Mouse (Mus musculus): ENCODE data around the gene Iqcf6.
A peak's percentile ranks its signal among the peaks of the same experiment; 100 is the strongest.

The Iqcf6 gene

DNA sequence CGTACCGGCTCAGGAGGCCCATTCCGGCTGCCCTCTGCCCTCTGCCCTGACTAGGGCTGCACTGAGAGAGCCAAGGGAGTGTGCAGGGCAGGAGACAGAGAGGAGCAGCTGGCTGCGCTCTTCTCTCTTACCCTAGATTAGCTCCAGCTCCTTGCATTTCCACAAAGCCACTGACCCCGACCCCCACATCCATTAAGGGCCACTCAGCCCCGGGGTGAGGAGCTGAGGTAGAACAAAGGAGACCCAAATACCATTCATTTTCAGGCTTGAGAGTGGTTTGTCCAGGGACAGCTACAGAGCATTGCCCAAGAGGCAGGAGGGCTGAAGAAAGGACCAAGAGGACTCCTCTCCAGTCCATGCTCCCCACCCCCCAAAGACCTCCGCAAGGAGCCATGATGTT lies 33.1 kb downstream of the Iqcf6 start:
- DNase-seq, result no peak

DNA sequence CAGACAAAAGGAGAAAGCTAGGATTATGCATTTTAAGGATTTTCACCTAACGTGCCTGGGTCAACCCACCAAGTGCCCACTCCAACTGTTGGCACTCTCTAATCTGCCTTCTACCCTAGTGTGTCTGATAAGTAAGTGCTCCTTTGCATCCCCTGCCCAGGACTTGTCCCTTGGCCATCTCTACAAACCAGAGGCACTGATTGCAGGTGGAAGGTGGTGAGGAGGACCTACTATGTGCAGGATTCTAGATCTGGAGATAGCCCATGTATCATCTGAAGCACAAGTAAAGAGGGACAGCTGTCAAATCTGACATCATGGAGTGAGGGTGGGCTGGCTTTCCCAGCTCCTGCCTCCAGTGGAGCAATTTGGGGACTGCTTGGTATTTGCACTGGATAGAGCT lies 33.6 kb downstream of the Iqcf6 start:
- DNase-seq, result no peak

DNA sequence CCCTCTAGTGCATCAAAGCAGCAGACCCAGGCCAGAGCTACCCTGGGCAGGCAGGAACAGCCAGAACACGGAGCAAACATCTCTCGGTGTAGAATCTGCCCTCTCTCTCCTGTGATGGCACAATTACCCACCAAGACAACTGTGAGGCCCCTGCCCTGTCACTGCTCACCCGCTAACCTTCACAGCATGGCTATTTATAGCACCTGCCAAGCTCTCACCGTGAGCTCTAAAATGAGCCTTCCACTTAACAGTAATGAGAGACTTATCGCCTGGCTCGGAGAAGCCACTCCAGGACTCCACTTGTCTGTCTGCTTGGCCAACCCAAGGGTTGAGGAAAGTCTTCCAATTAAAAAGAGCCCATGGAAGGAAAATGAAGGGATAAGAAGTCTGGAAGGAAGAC lies 36.8 kb downstream of the Iqcf6 start:
- DNase-seq, result no peak

DNA sequence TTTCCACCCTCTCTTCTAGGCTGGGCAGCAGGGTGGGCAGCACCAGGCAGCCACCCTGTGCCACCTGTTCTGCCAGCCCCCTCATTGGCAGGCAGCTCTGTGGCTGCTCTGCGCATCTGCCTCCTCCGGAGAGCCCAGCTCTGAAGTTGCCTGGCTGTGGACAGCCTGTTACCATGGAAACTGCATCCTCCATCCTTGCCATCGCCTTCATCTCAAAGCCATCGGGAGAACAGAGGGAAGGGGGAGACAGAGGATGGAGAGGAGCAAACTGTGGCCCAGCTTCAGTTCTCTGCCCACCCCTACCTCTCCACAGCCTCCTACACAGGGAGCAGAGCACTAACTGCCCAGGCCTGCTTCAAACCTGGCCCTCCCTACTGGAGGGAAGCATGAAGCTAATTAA lies 38.1 kb downstream of the Iqcf6 start:
- no peak for DNase-seq

DNA sequence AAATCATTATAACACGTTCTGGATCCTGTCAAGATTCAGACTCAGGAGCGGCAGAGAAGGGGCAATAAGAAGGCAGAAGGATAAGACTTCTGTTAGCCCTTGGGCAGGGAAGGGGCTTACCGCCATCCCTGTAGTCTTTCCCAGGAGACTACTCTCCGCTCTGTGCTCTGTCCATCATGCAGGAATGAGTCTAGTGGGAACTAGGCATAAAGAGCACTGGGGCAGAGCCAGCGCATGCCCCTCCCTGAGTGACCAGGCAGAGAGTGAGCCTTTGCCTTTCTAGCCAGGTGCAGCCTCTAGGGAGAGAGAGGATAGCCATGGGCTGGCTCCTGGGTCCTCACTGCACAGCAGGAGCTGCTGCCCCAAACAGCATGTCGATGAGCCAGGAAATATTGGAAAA lies 38.5 kb downstream of the Iqcf6 start:
- DNase-seq, result no peak

DNA sequence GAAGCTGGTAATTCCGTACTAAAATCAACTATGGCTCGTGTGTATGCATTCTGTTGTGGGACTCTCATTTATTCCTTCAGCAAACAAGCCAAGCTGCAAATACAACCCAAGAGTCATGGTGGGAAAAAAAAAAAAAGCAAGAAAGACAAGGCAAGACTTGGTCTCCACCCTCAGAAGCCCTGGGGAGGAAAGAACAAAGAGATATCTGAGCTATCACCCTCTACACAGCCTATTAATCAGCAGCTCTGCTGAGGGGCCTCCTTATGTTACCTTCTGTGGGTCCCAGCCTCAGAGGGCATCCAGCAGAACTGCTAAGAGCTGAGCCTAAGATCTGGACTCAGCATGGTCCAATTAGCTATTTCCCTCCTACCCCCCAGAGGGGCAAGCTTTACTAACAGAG lies 47.5 kb downstream of the Iqcf6 start:
- no peak for DNase-seq

DNA sequence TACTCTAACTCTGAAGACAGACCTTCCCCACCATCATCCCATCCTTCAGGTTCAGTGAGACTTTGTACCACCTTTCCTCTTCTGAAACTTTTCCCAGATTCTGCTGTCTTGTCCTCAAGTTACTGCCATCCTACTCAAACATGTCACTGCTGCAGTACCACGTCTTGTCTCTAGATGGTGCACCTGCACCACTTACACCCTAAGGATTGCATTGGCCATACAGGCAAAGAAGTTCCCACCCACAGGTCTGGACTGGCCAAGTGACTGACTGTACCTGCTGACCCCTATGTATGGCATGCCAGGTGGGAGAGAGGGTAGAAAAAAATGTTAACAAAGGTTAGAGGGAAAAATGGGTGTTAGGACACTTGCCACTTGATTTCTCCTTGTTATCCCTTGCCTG lies 49.1 kb downstream of the Iqcf6 start:
- peak; percentile 88 for DNase-seq

DNA sequence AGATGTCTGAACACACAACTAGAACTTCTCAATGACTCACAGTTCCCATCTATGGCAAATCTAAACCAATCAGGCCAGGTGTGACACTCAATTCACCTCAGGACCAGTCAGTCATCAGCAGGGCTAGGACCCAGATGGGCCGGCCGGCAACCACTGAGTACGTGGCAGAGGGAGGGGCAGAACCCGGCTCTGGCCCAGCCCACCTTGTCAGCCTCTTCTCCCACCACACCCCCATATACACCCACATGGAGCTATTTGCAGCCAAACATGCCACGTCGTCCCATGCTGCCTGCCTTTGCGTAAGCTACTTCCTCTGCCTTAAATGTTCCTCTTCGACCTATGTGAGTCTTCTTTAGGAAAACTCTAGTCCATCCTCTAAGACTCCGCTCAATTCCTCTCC lies 49.6 kb downstream of the Iqcf6 start:
- DNase-seq, result no peak

DNA sequence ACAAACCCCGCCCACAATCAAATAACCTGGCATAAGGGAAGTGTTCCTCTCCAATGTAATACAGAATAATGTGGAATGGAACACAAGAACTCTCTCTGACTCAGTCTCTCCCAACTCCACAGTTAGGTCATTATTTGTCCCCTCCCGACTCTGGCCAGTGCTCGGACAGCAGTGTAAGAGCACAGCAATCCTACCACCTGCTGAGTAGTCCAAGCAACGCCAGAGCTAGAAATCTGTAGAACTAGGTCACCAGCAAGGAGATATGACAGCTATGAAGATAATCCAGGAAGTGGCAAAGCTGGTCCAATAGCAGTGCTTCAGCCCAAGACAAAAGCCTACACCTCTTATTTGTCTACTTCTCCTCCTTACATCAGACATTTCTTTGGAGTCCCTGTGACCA lies 50.2 kb downstream of the Iqcf6 start:
- no peak for DNase-seq

Measured in kidney, postnatal 14 days (tissue).